Mouse (Mus musculus): ENCODE measurements at regions not wholly inside any gene's neighbourhood (a gene's known extent, or its start where the extent isn't known, plus 50 kb on each side); places are given as distances from the start of the nearest gene placed in this dataset.

- no peaks in the 10 kb centered on the region for H3K4me1 ChIP-seq (ENCODE audit: control insufficient read depth, insufficient read depth, low read length)
Measured at GRCm38 (mm10) chr8:26429751-26430327, 310.5 kb downstream of the Gm45692 start.

DNA sequence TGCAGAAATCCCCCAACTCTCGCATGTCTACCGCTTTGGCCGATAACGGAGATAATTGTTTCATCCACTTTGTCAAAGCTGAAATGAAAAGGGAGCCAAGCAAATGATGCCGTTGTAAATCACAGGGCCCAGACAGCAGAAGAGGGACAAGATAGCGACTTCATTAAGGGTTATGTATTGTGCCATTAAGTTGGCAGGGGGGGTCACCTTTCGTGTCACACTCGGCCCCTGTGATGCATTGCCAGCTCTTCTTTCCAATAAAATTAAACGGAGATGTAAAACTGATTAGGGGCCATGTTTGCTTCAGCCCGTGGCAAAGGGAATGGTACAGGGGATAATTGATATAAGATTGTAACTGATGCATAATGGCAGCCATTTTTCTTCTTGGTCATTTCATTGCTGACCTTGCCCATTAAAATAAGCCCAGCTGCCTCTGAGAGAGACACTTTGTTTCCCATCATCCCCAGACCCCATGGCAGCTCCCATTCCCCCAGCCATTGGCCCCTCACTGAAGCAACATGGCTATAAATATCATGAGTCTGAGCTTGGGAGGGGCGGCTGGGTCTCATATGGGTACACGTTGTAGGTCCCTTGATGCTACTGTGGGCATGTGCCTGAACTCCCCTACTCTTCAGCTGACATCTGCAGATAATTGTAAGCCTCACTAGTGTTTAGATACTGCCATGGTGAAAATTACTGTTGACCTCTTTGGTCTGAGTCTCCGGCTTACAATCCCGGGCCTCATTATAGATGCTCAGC, 313.0 kb downstream of the Gm45692 start:
- no peaks in the 10 kb centered on the region for H3K4me1 ChIP-seq (ENCODE audit: control insufficient read depth, insufficient read depth, low read length)
- H3K9ac ChIP-seq (ENCODE audit: low read depth, poor library complexity, severe bottlenecking): no peak overlapping the region
- no peak overlapping the region for H3K4me3 ChIP-seq (ENCODE audit: low read depth, low read length)
- H3K36me3 ChIP-seq (ENCODE audit: control insufficient read depth, insufficient read depth, low read length, poor library complexity, severe bottlenecking): no peaks in the 10 kb centered on the region
- TF ChIP-seq CTCF (IDR thresholded peaks at IDR 0.05; ENCODE audit: low read depth, low read length) (no peak), POLR2A (IDR thresholded peaks at IDR 0.05; ENCODE audit: insufficient read depth, low read length) (no peak), EP300 (IDR thresholded peaks at IDR 0.05; ENCODE audit: insufficient read depth, low read depth, low read length) (no peak)
- no peaks in the 10 kb centered on the region for H3K9me3 ChIP-seq (replicated peaks; ENCODE audit: control insufficient read depth, insufficient read depth, low read length, poor library complexity, severe bottlenecking)
- H3K27ac ChIP-seq (ENCODE audit: insufficient read depth, low read length): no peak overlapping the region
- H3K27me3 ChIP-seq (ENCODE audit: control insufficient read depth, insufficient read depth, low read length, poor library complexity, severe bottlenecking): no peaks in the 10 kb centered on the region

More at GRCm38 (mm10) chr8:26429751-26430327, 310.5 kb downstream of the Gm45692 start:
- no peaks in the 10 kb centered on the region for H3K27me3 ChIP-seq (ENCODE audit: control insufficient read depth, insufficient read depth, low read length, poor library complexity, severe bottlenecking)
- H3K9ac ChIP-seq (ENCODE audit: low read depth, poor library complexity, severe bottlenecking): no peak overlapping the region
- no peak for TF ChIP-seq POLR2A (IDR thresholded peaks at IDR 0.05; ENCODE audit: insufficient read depth, low read length)
- TF ChIP-seq EP300 (IDR thresholded peaks at IDR 0.05; ENCODE audit: insufficient read depth, low read depth, low read length): no peak
- TF ChIP-seq CTCF (IDR thresholded peaks at IDR 0.05; ENCODE audit: low read depth, low read length): no peak
- no peaks in the 10 kb centered on the region for H3K36me3 ChIP-seq (ENCODE audit: control insufficient read depth, insufficient read depth, low read length, poor library complexity, severe bottlenecking)
- H3K27ac ChIP-seq (ENCODE audit: insufficient read depth, low read length): no peak overlapping the region
- H3K9me3 ChIP-seq (replicated peaks; ENCODE audit: control insufficient read depth, insufficient read depth, low read length, poor library complexity, severe bottlenecking): no peaks in the 10 kb centered on the region
- H3K4me3 ChIP-seq (ENCODE audit: low read depth, low read length): no peak overlapping the region

GRCm38 (mm10) chr8:26436236-26436635, 316.9 kb downstream of the Gm45692 start:
- Histone ChIP-seq H3K9ac (ENCODE audit: low read depth, poor library complexity, severe bottlenecking) (no peak overlapping the region), H3K4me1 (ENCODE audit: control insufficient read depth, insufficient read depth, low read length) (no peaks in the 10 kb centered on the region), H3K9me3 (replicated peaks; ENCODE audit: control insufficient read depth, insufficient read depth, low read length, poor library complexity, severe bottlenecking) (no peaks in the 10 kb centered on the region), H3K4me3 (ENCODE audit: low read depth, low read length) (no peak overlapping the region), H3K27me3 (ENCODE audit: control insufficient read depth, insufficient read depth, low read length, poor library complexity, severe bottlenecking) (no peaks in the 10 kb centered on the region), H3K36me3 (ENCODE audit: control insufficient read depth, insufficient read depth, low read length, poor library complexity, severe bottlenecking) (no peaks in the 10 kb centered on the region), H3K27ac (ENCODE audit: insufficient read depth, low read length) (no peak overlapping the region)
- no peak for TF ChIP-seq EP300 (IDR thresholded peaks at IDR 0.05; ENCODE audit: insufficient read depth, low read depth, low read length)
- TF ChIP-seq CTCF (IDR thresholded peaks at IDR 0.05; ENCODE audit: low read depth, low read length): no peak
- no peak for TF ChIP-seq POLR2A (IDR thresholded peaks at IDR 0.05; ENCODE audit: insufficient read depth, low read length)

DNA sequence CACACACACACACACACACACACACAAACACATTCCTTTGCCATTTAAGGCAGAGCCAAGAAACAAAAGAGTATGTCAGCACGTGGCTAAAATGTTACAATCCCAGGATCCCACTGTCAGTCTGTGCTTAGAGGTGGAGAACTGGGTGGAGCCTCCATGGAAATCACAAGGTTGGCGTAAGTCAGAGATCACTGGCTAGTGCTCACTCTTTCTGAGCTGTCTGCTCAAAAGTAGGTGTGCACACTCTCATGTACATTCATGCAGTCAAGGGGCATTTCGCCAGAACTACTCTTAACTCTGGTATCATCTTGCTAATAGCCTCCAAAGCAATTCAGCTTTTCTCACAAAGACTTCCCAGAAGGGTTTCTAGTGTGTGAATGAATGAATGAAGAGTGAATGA, 318.2 kb downstream of the Gm45692 start:
- Histone ChIP-seq H3K4me1 (ENCODE audit: control insufficient read depth, insufficient read depth, low read length) (no peaks in the 10 kb centered on the region), H3K9ac (ENCODE audit: low read depth, poor library complexity, severe bottlenecking) (no peak overlapping the region), H3K36me3 (ENCODE audit: control insufficient read depth, insufficient read depth, low read length, poor library complexity, severe bottlenecking) (no peaks in the 10 kb centered on the region), H3K4me3 (ENCODE audit: low read depth, low read length) (no peak overlapping the region), H3K27ac (ENCODE audit: insufficient read depth, low read length) (no peak overlapping the region), H3K9me3 (replicated peaks; ENCODE audit: control insufficient read depth, insufficient read depth, low read length, poor library complexity, severe bottlenecking) (no peaks in the 10 kb centered on the region), H3K27me3 (ENCODE audit: control insufficient read depth, insufficient read depth, low read length, poor library complexity, severe bottlenecking) (no peaks in the 10 kb centered on the region)
- TF ChIP-seq POLR2A (IDR thresholded peaks at IDR 0.05; ENCODE audit: insufficient read depth, low read length) (no peak), EP300 (IDR thresholded peaks at IDR 0.05; ENCODE audit: insufficient read depth, low read depth, low read length) (no peak), CTCF (IDR thresholded peaks at IDR 0.05; ENCODE audit: low read depth, low read length) (no peak)

DNA sequence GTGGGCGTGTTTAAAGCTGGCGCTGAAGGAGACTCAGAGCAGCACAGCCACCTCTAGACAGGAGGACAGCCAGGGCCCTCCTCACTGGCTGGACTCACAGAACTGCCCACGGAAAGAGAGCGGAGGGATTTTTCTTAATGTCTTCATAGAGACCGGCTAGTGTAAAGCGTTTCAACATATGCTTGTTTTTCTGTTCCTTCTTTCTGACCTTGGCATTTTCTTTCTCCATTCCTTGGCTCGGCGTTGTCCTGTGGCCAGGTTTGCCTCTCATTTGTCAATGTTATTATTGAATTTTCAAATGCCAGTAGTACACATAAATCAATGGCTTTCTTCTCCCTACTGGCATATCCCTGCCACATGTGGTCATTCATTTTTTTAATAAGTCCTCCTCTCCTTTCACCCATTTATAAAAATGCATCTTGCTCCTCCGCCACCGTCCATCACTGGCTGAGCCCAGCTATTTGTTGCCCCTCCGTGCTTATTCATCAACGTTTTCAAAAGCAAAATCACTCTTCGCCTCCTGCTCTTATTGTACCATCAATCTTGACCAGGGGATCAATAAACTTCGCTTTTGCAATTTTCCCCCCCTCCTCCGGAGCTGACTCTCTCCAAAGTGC, 319.0 kb downstream of the Gm45692 start:
- Histone ChIP-seq H3K9ac (ENCODE audit: low read depth, poor library complexity, severe bottlenecking) (no peak overlapping the region), H3K9me3 (replicated peaks; ENCODE audit: control insufficient read depth, insufficient read depth, low read length, poor library complexity, severe bottlenecking) (no peaks in the 10 kb centered on the region), H3K36me3 (ENCODE audit: control insufficient read depth, insufficient read depth, low read length, poor library complexity, severe bottlenecking) (no peaks in the 10 kb centered on the region), H3K4me3 (ENCODE audit: low read depth, low read length) (no peak overlapping the region), H3K27me3 (ENCODE audit: control insufficient read depth, insufficient read depth, low read length, poor library complexity, severe bottlenecking) (no peaks in the 10 kb centered on the region), H3K4me1 (ENCODE audit: control insufficient read depth, insufficient read depth, low read length) (no peaks in the 10 kb centered on the region), H3K27ac (ENCODE audit: insufficient read depth, low read length) (no peak overlapping the region)
- TF ChIP-seq CTCF (IDR thresholded peaks at IDR 0.05; ENCODE audit: low read depth, low read length): no peak
- TF ChIP-seq POLR2A (IDR thresholded peaks at IDR 0.05; ENCODE audit: insufficient read depth, low read length): no peak

GRCm38 (mm10) chr8:26438877-26439276, 319.5 kb downstream of the Gm45692 start:
- Histone ChIP-seq H3K9me3 (replicated peaks; ENCODE audit: control insufficient read depth, insufficient read depth, low read length, poor library complexity, severe bottlenecking) (no peaks in the 10 kb centered on the region), H3K27ac (ENCODE audit: insufficient read depth, low read length) (no peak overlapping the region), H3K4me1 (ENCODE audit: control insufficient read depth, insufficient read depth, low read length) (no peaks in the 10 kb centered on the region), H3K36me3 (ENCODE audit: control insufficient read depth, insufficient read depth, low read length, poor library complexity, severe bottlenecking) (no peaks in the 10 kb centered on the region), H3K4me3 (ENCODE audit: low read depth, low read length) (no peak overlapping the region), H3K9ac (ENCODE audit: low read depth, poor library complexity, severe bottlenecking) (no peak overlapping the region), H3K27me3 (ENCODE audit: control insufficient read depth, insufficient read depth, low read length, poor library complexity, severe bottlenecking) (no peaks in the 10 kb centered on the region)
- TF ChIP-seq POLR2A (IDR thresholded peaks at IDR 0.05; ENCODE audit: insufficient read depth, low read length) (no peak), EP300 (IDR thresholded peaks at IDR 0.05; ENCODE audit: insufficient read depth, low read depth, low read length) (no peak), CTCF (IDR thresholded peaks at IDR 0.05; ENCODE audit: low read depth, low read length) (no peak)
